Mouse (Mus musculus) midbrain, embryonic 16.5 days (tissue): ENCODE results near the gene Pgam5. TPM values are rescaled to one million over a fixed set of nuclear protein-coding genes. Genes with fewer than 3 reads are reported as not detected.

Experiments used
- ATAC-seq: fragments of 200-750 bp; cut with Nextera tagmentation; 2 replicates; pipeline ENCODE4 v1.8.0; 2017; ENCODE audit warnings: moderate TSS enrichment
- H3K27ac ChIP-seq: fragments of 300-500 bp; sonication (generic); 2 replicates; pipeline ENCODE4 v1.5.1; 2014; ENCODE audit warnings: mild to moderate bottlenecking, low read length, mixed read lengths
- H3K27me3 ChIP-seq: fragments of 300-500 bp; sonication (generic); 2 replicates; pipeline ENCODE4 v1.6.1; 2014; ENCODE audit warnings: low read depth, low read length, mixed read lengths; ENCODE audit not compliant: control insufficient read depth, insufficient read depth
- H3K36me3 ChIP-seq: fragments of 300-500 bp; sonication (generic); 2 replicates; pipeline ENCODE4 v1.6.1; 2014; ENCODE audit warnings: mild to moderate bottlenecking, low read length, moderate library complexity, mixed read lengths; ENCODE audit not compliant: control insufficient read depth, insufficient read depth
- H3K4me1 ChIP-seq: fragments of 300-500 bp; sonication (generic); 2 replicates; pipeline ENCODE4 v1.6.1; 2014; ENCODE audit warnings: mild to moderate bottlenecking, low read length, mixed read lengths; ENCODE audit not compliant: control insufficient read depth, insufficient read depth
- H3K4me2 ChIP-seq: fragments of 300-500 bp; sonication (generic); 2 replicates; pipeline ENCODE4 v1.6.1; 2014; ENCODE audit warnings: mild to moderate bottlenecking, low read length, mixed read lengths
- H3K4me3 ChIP-seq: fragments of 300-500 bp; sonication (generic); 2 replicates; pipeline ENCODE4 v1.5.1; 2014; ENCODE audit warnings: low read depth, mild to moderate bottlenecking, low read length, moderate library complexity, mixed read lengths
- H3K9ac ChIP-seq: fragments of 300-500 bp; sonication (generic); 2 replicates; pipeline ENCODE4 v1.6.1; 2014; ENCODE audit warnings: low read depth, low read length, mixed read lengths
- H3K9me3 ChIP-seq: fragments of 300-500 bp; sonication (generic); replicated peaks from 2 replicates; pipeline ENCODE4 v1.6.1; 2014; ENCODE audit warnings: mild to moderate bottlenecking, low read length, mixed read lengths; ENCODE audit not compliant: control insufficient read depth, poor library complexity, severe bottlenecking
- WGBS: fragments of 180-500 bp; shearing (Covaris S2); extraction: QIAGEN DNeasy Blood & Tissue Kit; methylation state at CpG from one replicate; pipeline ENCODE4 v1.1.7; 2014; 5-methylcytosine and 5-hydroxymethylcytosine counted together
- polyA plus RNA-seq: library from polyadenylated mRNA; unstranded; fragments of >200 nt; fragmentation: Nextera tagmentation; extraction: Ambion mirVana; gene quantifications from 2 replicates; pipeline ENCODE4 v1.2.1, GENCODE M21; 2015

The Pgam5 gene
- 105 and 107 TPM in 2 replicates for polyA plus RNA-seq

- Histone ChIP-seq H3K9me3 (no peaks in the 10 kb centered on the region), H3K27me3 (no peaks in the 10 kb centered on the region), H3K4me2 (peak within 1 kb of the TSS; percentile 96), H3K36me3 (peaks cover 14% of the 10 kb centered on the region), H3K4me1 (peaks cover 12% of the 10 kb centered on the region), H3K4me3 (peak within 1 kb of the TSS; percentile 95), H3K27ac (peak within 1 kb of the TSS; percentile 70), H3K9ac (peak within 1 kb of the TSS; percentile 88)
- WGBS = 2% methylated on average over 62 of the region's 66 CpGs
- peak; percentile 90 for ATAC-seq
Observed at GRCm38 (mm10) chr5:110269141-110270101, at the start of gene Pgam5. Pgam5 (minus strand) TSS chr5:110269913.

DNA sequence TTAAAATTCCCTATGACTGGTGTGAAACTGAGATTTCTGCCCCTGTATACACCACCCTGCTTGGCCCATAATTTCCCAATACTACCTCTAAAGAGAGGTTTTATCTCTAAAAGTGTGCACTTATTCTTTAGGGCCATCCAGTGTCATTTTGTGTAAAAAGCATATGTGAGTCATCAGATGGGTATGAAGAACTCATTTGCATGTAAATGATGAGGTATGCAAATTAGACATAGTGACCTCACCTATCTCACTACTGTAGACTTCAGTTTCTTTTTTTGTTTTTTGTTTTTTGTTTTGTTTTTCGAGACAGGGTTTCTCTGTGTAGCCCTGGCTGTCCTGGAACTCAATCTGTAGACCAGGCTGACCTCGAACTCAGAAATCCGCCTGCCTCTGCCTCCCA, 43.4 kb upstream of the Pgam5 start:
- H3K9me3 ChIP-seq = no peaks in the 10 kb centered on the region
- no peak overlapping the region for H3K27ac ChIP-seq
- WGBS = 91% methylated on average over 3 of the region's 3 CpGs
- H3K9ac ChIP-seq = no peak overlapping the region
- H3K4me1 ChIP-seq = no peaks in the 10 kb centered on the region
- ATAC-seq = no peak
- H3K4me3 ChIP-seq = no peak overlapping the region
- H3K36me3 ChIP-seq = no peaks in the 10 kb centered on the region
- H3K4me2 ChIP-seq = no peak overlapping the region
- no peaks in the 10 kb centered on the region for H3K27me3 ChIP-seq

DNA sequence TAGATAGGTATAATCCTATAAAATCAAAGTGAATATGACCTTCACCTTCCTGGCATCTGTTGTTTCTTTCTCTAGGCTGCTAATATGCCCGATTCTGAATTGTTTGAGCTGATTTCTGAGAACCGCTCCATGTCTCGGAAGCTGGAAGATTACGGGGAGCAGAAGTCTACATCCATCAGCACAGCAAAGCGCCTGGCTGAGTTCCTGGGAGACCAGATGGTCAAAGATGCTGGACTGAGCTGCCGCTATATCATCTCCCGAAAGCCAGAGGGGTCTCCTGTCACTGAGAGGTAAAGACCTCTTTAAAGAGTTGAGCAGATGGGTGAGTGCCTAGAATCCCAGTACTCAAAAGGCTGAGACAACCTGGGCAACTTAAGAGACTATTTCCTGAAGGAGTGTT, 39.1 kb upstream of the Pgam5 start:
- no peaks in the 10 kb centered on the region for H3K36me3 ChIP-seq
- no peaks in the 10 kb centered on the region for H3K9me3 ChIP-seq
- no peaks in the 10 kb centered on the region for H3K27me3 ChIP-seq
- 95% methylated on average over 7 of the region's 7 CpGs for WGBS
- no peaks in the 10 kb centered on the region for H3K4me1 ChIP-seq
- H3K9ac ChIP-seq = no peak overlapping the region
- ATAC-seq = no peak
- no peak overlapping the region for H3K27ac ChIP-seq
- H3K4me3 ChIP-seq = no peak overlapping the region
- H3K4me2 ChIP-seq = no peak overlapping the region

- Histone ChIP-seq H3K27ac (no peak overlapping the region), H3K27me3 (no peaks in the 10 kb centered on the region), H3K9me3 (no peaks in the 10 kb centered on the region), H3K4me2 (no peak overlapping the region), H3K4me1 (no peaks in the 10 kb centered on the region), H3K4me3 (no peak overlapping the region), H3K36me3 (0 out of 2 replicates have a peak, but pooled peaks cover 2% of the 10 kb centered on the region), H3K9ac (no peak overlapping the region)
- WGBS = 94% methylated on average over 2 of the region's 2 CpGs
- no peak for ATAC-seq
Observed at GRCm38 (mm10) chr5:110300591-110300990, 30.9 kb upstream of the Pgam5 start.

DNA sequence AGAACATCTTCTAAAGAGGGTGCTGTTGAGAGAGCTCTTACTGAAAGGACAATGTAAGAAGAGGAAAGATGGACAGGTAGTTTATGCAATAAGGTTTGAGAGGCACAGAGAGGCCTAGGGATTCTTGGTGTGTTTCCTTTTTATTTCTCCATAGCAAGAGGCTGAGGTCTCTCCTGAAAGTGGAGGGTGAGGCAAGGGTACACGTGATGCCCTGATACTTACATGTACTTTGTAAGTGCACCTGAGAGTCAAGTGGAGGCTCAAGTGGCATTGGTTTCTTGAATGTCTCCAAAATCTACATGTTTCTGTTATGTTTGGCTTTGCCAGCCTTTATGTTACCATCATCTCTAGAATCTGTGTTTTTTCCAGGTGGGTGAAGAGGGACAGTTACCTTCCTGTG, 26.9 kb upstream of the Pgam5 start:
- 91% methylated on average over 1 of the region's 1 CpGs for WGBS
- 0 out of 2 replicates have a peak, but pooled peaks cover 2% of the 10 kb centered on the region for H3K36me3 ChIP-seq
- no peaks in the 10 kb centered on the region for H3K4me1 ChIP-seq
- no peak for ATAC-seq
- H3K4me3 ChIP-seq = no peak overlapping the region
- H3K27ac ChIP-seq = no peak overlapping the region
- H3K27me3 ChIP-seq = no peaks in the 10 kb centered on the region
- no peaks in the 10 kb centered on the region for H3K9me3 ChIP-seq
- H3K9ac ChIP-seq = no peak overlapping the region
- H3K4me2 ChIP-seq = no peak overlapping the region

DNA sequence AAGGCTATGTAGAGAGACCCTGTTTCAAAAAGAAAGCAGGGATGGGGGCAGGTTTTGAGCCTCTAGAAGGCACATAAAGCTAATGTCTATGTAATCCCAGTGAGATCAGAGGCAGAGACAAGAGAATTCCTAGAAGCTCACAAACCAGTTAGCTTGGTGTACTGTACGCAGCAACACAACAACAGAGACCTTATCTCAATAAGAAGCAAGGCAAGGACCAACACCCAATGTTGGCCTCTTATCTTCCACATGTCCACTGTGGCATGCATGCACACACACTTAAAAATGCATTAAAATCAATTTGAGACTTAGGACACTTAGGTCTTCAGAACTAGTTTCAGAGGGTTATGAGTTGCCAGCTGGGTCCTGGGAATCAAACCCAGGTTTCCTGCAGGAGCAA, 21.9 kb upstream of the Pgam5 start:
- no peak overlapping the region for H3K4me3 ChIP-seq
- no peaks in the 10 kb centered on the region for H3K27me3 ChIP-seq
- H3K4me1 ChIP-seq = no peaks in the 10 kb centered on the region
- WGBS = 94% methylated on average over 1 of the region's 1 CpGs
- H3K9ac ChIP-seq = no peak overlapping the region
- H3K9me3 ChIP-seq = no peaks in the 10 kb centered on the region
- peaks cover 5% of the 10 kb centered on the region for H3K36me3 ChIP-seq
- H3K4me2 ChIP-seq = no peak overlapping the region
- H3K27ac ChIP-seq = no peak overlapping the region
- no peak for ATAC-seq

DNA sequence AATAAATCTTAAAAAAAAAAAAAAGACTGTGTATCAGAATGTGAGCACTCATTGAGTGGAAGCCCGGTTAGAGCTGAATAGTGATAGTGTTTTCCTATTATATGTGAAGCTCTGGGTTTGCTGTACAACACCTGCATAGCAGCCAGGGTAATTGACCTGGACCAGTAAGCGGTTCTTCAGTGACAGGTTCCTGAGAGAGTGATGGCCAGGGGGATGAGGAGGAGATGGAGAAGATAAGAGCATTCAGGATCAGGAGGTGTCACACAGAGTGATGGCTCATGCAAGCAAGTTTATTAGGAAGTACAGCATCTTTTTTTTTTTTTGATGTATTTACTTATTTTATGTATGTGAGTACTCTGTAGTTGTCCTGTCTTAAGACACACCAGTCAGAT, 17.4 kb upstream of the Pgam5 start:
- H3K9me3 ChIP-seq = no peaks in the 10 kb centered on the region
- H3K27ac ChIP-seq = no peak overlapping the region
- no peak for ATAC-seq
- H3K4me3 ChIP-seq = no peak overlapping the region
- 72% methylated on average over 2 of the region's 2 CpGs for WGBS
- H3K36me3 ChIP-seq = peaks cover 5% of the 10 kb centered on the region
- H3K9ac ChIP-seq = no peak overlapping the region
- peaks cover 6% of the 10 kb centered on the region for H3K4me1 ChIP-seq
- peaks cover 4% of the 10 kb centered on the region; the same call in 1 of the 2 replicates for H3K27me3 ChIP-seq
- H3K4me2 ChIP-seq = no peak overlapping the region

GRCm38 (mm10) chr5:110286446-110287083, 16.9 kb upstream of the Pgam5 start:
- WGBS = 2% methylated on average over 23 of the region's 31 CpGs
- 0 out of 2 replicates have a peak overlapping the region, but pooled peaks have one; percentile 33 for H3K27ac ChIP-seq
- ATAC-seq = no peak; the same call in none of the 2 replicates

More at GRCm38 (mm10) chr5:110286446-110287083, 16.9 kb upstream of the Pgam5 start:
- peaks cover 4% of the 10 kb centered on the region; the same call in 1 of the 2 replicates for H3K27me3 ChIP-seq
- peak overlapping the region; percentile 96 for H3K4me2 ChIP-seq
- H3K9ac ChIP-seq = peak overlapping the region; percentile 85
- H3K4me3 ChIP-seq = peak overlapping the region; percentile 83
- peaks cover 5% of the 10 kb centered on the region for H3K36me3 ChIP-seq
- peaks cover 6% of the 10 kb centered on the region for H3K4me1 ChIP-seq
- no peaks in the 10 kb centered on the region for H3K9me3 ChIP-seq
